Mouse (Mus musculus) ES-E14 (cell line): ENCODE data around the gene Chd3.

Experiments used
- CHD2 ChIP-seq: IDR thresholded peaks from 2 replicates; pipeline ENCODE4 v1.6.1; 2014; ENCODE audit warnings: mild to moderate bottlenecking, low read depth, low read length, inconsistent platforms
- MAFK ChIP-seq: IDR thresholded peaks from 2 replicates; pipeline ENCODE4 v1.6.1; 2014; ENCODE audit warnings: mild to moderate bottlenecking, low read depth, low read length, inconsistent platforms; ENCODE audit not compliant: insufficient read depth
- ZC3H11A ChIP-seq: IDR thresholded peaks from 2 replicates; pipeline ENCODE4 v1.6.1; 2012; ENCODE audit warnings: low read depth, mild to moderate bottlenecking, inconsistent platforms, low read length, borderline replicate concordance
- ZNF384 ChIP-seq: IDR thresholded peaks from 2 replicates; pipeline ENCODE4 v1.6.1; 2012; ENCODE audit warnings: low read depth, low read length, inconsistent platforms

- TF ChIP-seq MAFK (no peak), ZNF384 (no peak), ZC3H11A (no peak), CHD2 (no peak)
These were observed 46.7 kb upstream of the Chd3 start for GRCm38 (mm10) chr11:69415668-69416451.
